Mouse (Mus musculus) limb, embryonic 11.5 days (tissue): Measurements from ENCODE around the gene Me3. TPM values are rescaled to one million over a fixed set of nuclear protein-coding genes. Genes with fewer than 3 reads are reported as not detected.
"Not testable (repeated sequence)": the region's sequence is repeated elsewhere in the genome, so short reads cannot be mapped to it uniquely, and the experiment has no call there.

Experiments
- ATAC-seq: fragments of 200-750 bp; cut with Nextera tagmentation; 2 replicates; pipeline ENCODE4 v1.8.0; 2017; ENCODE audit warnings: low read depth; ENCODE audit not compliant: insufficient number of reproducible peaks, low FRiP score, low TSS enrichment
- DNase-seq: peaks from one replicate; pipeline ENCODE4 v3.0.0-alpha.2; 2015; ENCODE audit warnings: low spot score
- H3K27ac ChIP-seq: fragments of 300-500 bp; sonication (generic); replicated peaks from 2 replicates; pipeline ENCODE4 v1.5.1; 2014; ENCODE audit warnings: low read depth, mild to moderate bottlenecking, low read length
- H3K27me3 ChIP-seq: fragments of 300-500 bp; sonication (generic); 2 replicates; pipeline ENCODE4 v1.6.1; 2014; ENCODE audit warnings: mild to moderate bottlenecking, low read length, mixed read lengths; ENCODE audit not compliant: control insufficient read depth, insufficient read depth
- H3K36me3 ChIP-seq: fragments of 300-500 bp; sonication (generic); 2 replicates; pipeline ENCODE4 v1.6.1; 2014; ENCODE audit warnings: mild to moderate bottlenecking, low read length, moderate library complexity, mixed read lengths; ENCODE audit not compliant: control insufficient read depth, insufficient read depth
- H3K4me1 ChIP-seq: fragments of 300-500 bp; sonication (generic); 2 replicates; pipeline ENCODE4 v1.6.1; 2014; ENCODE audit warnings: low read length, mixed read lengths; ENCODE audit not compliant: control insufficient read depth, insufficient read depth
- H3K4me2 ChIP-seq: fragments of 300-500 bp; sonication (generic); 2 replicates; pipeline ENCODE4 v1.6.1; 2014; ENCODE audit warnings: low read depth, mild to moderate bottlenecking, moderate library complexity; ENCODE audit not compliant: severe bottlenecking
- H3K4me3 ChIP-seq: fragments of 300-500 bp; sonication (generic); 2 replicates; pipeline ENCODE4 v1.5.1; 2014; ENCODE audit warnings: low read depth, low read length
- H3K9ac ChIP-seq: fragments of 300-500 bp; sonication (generic); 2 replicates; pipeline ENCODE4 v1.6.1; 2014; ENCODE audit warnings: mild to moderate bottlenecking, low read length
- H3K9me3 ChIP-seq: fragments of 300-500 bp; sonication (generic); 2 replicates; pipeline ENCODE4 v1.6.1; 2016; ENCODE audit warnings: low read length; ENCODE audit not compliant: control insufficient read depth
- WGBS: fragments of 180-500 bp; shearing (Covaris S2); extraction: QIAGEN DNeasy Blood & Tissue Kit; methylation state at CpG from one replicate; pipeline ENCODE4 v1.1.7; 2014; 5-methylcytosine and 5-hydroxymethylcytosine counted together
- polyA plus RNA-seq: library from polyadenylated mRNA; unstranded; fragments of >200 nt; fragmentation: Nextera tagmentation; extraction: Ambion mirVana; gene quantifications from 2 replicates; pipeline ENCODE4 v1.2.1, GENCODE M21; 2014

Gene Me3
- polyA plus RNA-seq, 1 experiment from 2014 or later: 0.29 TPM

DNA sequence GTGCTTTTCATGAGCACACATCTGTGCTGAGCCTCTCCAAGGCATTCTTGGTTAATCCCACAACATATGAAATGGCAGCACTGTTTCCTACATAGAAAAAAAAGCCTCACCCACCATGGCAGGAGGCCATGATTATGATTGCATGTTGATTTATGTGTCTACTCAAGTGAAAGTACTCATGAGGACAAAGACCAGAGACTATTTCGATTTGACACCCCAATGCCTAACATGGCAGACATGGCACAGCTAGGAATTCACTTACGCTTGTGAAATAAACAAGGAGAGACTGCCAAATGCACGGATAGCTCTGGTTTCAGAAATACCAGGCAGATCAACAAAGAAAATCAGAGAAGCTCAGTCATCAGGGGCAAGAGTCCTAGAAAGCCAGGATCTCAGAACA is 96.2 kb downstream of the Me3 start:
- WGBS: 89% methylated on average over 3 of the region's 3 CpGs
- DNase-seq: no peak
- Histone ChIP-seq H3K9me3 (no peaks in the 10 kb centered on the region), H3K4me2 (no peak overlapping the region), H3K36me3 (no peaks in the 10 kb centered on the region), H3K9ac (no peak overlapping the region), H3K27ac (no peak overlapping the region), H3K27me3 (no peaks in the 10 kb centered on the region), H3K4me3 (no peak overlapping the region), H3K4me1 (no peaks in the 10 kb centered on the region)
- no peak for ATAC-seq

DNA sequence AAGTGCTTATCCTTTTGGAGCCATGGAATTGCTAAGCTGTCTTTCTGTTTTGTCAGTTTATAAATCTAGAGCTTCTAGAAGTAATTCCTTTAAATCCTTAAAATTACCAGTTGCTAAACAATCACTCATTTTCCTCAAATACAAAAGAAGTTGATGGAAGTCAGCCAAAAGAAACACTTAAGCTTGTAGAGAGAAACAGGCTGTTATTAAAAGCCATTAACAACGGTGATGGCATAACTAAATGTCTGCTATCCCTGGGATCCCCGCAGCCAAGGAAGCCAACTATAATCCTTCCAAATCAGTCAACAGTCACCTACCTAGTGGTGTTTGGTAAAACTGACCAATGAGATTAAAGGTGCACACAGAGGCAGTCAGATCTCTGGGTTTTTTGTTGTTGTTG is 98.3 kb downstream of the Me3 start:
- WGBS: 88% methylated on average over 2 of the region's 2 CpGs
- no peak overlapping the region for H3K9ac ChIP-seq
- no peaks in the 10 kb centered on the region for H3K4me1 ChIP-seq
- H3K4me2 ChIP-seq: no peak overlapping the region
- no peaks in the 10 kb centered on the region for H3K36me3 ChIP-seq
- H3K27me3 ChIP-seq: no peaks in the 10 kb centered on the region
- DNase-seq (no peak), ATAC-seq (no peak)
- no peaks in the 10 kb centered on the region for H3K9me3 ChIP-seq
- H3K27ac ChIP-seq: no peak overlapping the region
- H3K4me3 ChIP-seq: no peak overlapping the region

DNA sequence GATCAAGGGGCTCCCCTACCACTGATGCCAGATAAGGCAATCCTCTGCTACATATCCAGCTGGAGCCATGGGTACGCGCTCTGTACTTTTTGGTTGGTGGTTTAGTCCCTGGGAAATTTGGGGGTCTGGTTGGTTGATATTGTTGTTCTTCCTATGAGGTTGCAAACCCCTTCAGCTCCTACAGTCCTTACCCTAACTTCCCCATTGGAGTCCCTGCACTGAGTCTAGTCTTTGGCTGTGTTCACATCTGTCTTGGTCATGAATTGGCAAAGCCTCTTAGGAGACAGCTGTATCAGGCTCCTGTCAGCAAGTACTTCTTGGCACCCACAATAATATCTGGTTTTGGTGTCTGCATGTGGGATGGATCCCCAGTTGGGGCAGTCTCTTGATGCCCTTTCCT is 98.9 kb downstream of the Me3 start:
- not testable (repeated sequence) for H3K4me2 ChIP-seq, H3K27me3 ChIP-seq, H3K36me3 ChIP-seq, ATAC-seq, DNase-seq, H3K4me3 ChIP-seq, H3K27ac ChIP-seq, H3K9me3 ChIP-seq, H3K4me1 ChIP-seq, H3K9ac ChIP-seq
- WGBS: 91% methylated on average over 2 of the region's 2 CpGs

DNA sequence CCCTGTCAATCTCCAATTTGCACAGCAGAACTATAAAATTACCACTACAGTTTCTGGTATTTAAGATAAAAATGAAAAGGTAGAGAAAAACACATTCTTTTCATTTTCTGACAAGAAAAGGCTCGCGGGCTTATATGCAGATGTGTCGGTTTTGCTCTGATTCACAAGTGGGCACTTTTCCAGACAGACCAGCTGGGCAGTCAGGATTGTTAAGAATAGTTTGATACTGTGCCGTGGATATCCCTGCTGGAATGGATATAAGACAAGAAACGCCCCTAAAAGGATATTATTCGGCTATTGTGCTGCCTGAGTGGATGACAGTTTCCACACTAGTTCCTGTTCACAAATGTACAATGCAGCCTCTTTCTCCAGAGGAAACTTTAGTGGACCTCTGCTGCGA is 116.2 kb downstream of the Me3 start:
- 88% methylated on average over 7 of the region's 7 CpGs for WGBS
- H3K9me3 ChIP-seq: no peaks in the 10 kb centered on the region

DNA sequence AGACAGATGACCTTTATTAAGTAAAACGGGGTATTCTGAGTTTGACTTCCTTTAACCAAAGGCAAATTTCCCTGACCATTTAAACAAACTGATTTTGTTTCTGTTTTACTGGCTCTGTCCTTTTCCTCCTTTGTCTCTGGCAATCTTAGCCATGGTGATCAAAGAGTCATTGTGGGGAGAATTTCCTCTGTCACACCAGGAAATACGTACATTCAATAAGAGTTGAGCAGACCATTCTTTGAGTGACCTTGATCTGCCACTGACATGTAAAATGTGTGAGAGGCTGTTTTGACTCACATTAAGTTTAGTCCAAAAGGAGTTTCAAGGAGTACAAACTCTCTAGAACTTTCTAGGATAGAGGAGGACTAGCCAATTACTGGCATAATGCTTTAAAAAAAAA is 117.0 kb downstream of the Me3 start:
- no peaks in the 10 kb centered on the region for H3K36me3 ChIP-seq
- H3K9me3 ChIP-seq: no peaks in the 10 kb centered on the region
- no peaks in the 10 kb centered on the region for H3K4me1 ChIP-seq
- H3K9ac ChIP-seq: no peak overlapping the region
- DNase-seq (no peak), ATAC-seq (no peak)
- no peak overlapping the region for H3K4me2 ChIP-seq
- H3K27me3 ChIP-seq: no peaks in the 10 kb centered on the region
- H3K27ac ChIP-seq: no peak overlapping the region
- 66% methylated on average over 2 of the region's 2 CpGs for WGBS
- H3K4me3 ChIP-seq: no peak overlapping the region

More for the DNA sequence above, 116.2 kb downstream of the Me3 start:
- Histone ChIP-seq H3K36me3 (no peaks in the 10 kb centered on the region), H3K9ac (no peak overlapping the region), H3K27me3 (no peaks in the 10 kb centered on the region), H3K4me3 (no peak overlapping the region), H3K27ac (no peak overlapping the region), H3K4me2 (no peak overlapping the region), H3K4me1 (no peaks in the 10 kb centered on the region)
- DNase-seq: no peak
- ATAC-seq: no peak

DNA sequence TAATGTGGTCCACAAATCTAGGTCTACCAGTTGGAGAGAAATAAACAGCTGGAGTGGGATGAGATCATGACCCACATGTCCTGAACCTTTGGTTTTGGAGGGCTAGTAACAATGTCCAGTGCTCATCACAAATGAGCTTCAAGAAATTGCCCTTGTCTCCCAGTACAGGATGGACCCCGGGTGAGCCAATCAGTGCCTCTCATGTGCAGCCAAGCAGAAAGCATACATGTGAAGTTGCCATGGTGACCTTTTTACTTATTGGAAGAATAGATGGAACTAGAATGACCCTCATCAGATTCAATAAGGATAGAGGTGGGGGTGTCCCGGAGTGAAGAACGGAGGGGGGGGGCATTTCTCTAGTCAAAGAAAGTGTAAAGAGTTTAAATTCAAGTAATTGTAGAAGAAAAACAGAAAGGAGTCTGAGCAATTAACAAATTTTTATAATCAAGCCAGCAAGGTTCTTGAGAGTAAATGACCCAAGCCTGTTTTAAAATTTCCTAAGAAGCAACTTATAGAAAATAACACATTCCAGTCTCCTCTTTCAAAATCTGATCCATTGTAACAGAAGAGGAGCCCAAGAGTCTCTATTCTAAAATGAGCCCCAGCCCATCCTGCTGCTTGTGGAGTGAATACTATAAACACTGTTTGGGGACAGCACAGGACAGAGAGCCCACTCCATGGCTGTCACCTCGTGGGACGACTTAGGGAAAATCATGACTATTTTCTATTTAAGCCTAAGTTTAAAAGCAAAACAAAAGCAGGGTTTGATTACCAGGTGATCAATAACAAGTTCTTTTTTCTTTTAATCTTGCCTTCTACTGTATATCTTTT is 134.7 kb downstream of the Me3 start:
- Histone ChIP-seq H3K36me3 (no peaks in the 10 kb centered on the region), H3K27ac (no peak overlapping the region), H3K4me1 (peaks cover 10% of the 10 kb centered on the region), H3K27me3 (no peaks in the 10 kb centered on the region), H3K4me2 (no peak overlapping the region), H3K9me3 (no peaks in the 10 kb centered on the region), H3K9ac (no peak overlapping the region), H3K4me3 (no peak overlapping the region)
- no peak for ATAC-seq
- DNase-seq: no peak
- WGBS: 82% methylated on average over 5 of the region's 5 CpGs

DNA sequence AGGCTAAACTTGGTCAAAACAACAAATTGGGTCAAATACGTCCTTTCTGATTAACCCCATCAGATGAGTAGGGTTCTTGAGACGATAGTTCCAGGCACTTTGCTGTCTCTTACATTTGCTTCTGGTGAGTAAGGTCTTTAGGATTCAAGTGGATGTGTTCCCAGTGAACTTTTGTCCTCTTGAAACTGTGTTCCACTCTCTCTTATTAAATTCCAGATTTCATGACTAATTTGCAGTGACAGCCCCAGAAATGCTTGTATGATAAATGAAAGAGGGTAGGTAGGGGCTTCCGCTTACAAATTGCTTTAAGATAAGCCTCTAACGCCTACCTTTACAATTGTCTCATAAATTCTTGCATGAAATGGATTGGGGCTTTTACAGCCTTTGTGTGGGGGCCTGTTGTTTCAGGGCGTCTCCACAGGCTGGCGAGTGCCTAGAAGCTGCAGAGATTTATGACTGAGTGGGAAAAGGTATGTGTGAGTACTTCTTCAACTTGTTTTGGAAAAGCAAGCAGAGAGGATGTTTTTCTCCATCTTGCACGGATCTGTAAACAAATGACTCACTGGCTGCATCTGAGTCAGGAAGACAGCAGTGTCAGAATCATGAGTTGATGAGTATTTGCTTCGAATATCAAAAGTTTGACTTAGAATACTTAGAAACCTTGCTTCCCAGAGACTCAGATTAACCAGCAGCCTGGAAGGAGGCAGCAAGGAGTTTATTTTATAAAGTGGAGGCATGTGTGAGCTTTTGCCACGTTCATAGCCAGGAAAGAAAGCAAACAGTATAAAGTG is 137.1 kb downstream of the Me3 start:
- H3K36me3 ChIP-seq: no peaks in the 10 kb centered on the region
- 23% methylated on average over 9 of the region's 9 CpGs for WGBS
- H3K4me1 ChIP-seq: peaks cover 10% of the 10 kb centered on the region
- no peak overlapping the region for H3K4me3 ChIP-seq
- H3K9ac ChIP-seq: no peak overlapping the region
- H3K27ac ChIP-seq: no peak overlapping the region
- no peaks in the 10 kb centered on the region for H3K27me3 ChIP-seq
- no peaks in the 10 kb centered on the region for H3K9me3 ChIP-seq
- no peak for DNase-seq
- H3K4me2 ChIP-seq: no peak overlapping the region
- no peak for ATAC-seq

DNA sequence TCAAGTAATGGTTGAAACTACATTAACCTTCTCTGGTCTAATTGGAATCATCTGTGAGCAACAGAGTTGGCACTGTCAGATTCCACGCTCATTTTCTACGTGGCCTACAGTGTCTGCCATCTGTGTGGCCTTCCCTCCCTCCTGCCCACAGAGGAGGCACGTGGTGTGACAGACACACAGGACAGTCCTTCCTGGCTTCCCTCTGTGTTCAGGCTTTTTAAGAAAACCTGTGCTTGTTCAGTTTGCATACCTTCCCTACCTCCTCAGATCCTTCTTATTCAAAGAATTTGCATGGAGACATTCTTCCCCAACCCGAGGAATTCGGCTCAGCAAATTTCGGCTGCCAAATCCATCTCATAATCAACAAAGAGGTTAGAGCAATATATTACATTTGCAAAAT is 137.8 kb downstream of the Me3 start:
- 42% methylated on average over 6 of the region's 6 CpGs for WGBS
- Histone ChIP-seq H3K27ac (no peak overlapping the region), H3K4me2 (no peak overlapping the region), H3K4me3 (no peak overlapping the region), H3K36me3 (no peaks in the 10 kb centered on the region), H3K9me3 (no peaks in the 10 kb centered on the region), H3K9ac (no peak overlapping the region), H3K27me3 (no peaks in the 10 kb centered on the region), H3K4me1 (peaks cover 10% of the 10 kb centered on the region)
- ATAC-seq (no peak), DNase-seq (no peak)
